Mouse (Mus musculus): ENCODE data around the gene Stpg1. TPM values are rescaled to one million over a fixed set of nuclear protein-coding genes. Genes with fewer than 3 reads are reported as not detected.
A peak's percentile ranks its signal among the peaks of the same experiment; 100 is the strongest.

Gene Stpg1
- polyA plus RNA-seq, 1 experiment from 2014 or later = 0.47 TPM

DNA sequence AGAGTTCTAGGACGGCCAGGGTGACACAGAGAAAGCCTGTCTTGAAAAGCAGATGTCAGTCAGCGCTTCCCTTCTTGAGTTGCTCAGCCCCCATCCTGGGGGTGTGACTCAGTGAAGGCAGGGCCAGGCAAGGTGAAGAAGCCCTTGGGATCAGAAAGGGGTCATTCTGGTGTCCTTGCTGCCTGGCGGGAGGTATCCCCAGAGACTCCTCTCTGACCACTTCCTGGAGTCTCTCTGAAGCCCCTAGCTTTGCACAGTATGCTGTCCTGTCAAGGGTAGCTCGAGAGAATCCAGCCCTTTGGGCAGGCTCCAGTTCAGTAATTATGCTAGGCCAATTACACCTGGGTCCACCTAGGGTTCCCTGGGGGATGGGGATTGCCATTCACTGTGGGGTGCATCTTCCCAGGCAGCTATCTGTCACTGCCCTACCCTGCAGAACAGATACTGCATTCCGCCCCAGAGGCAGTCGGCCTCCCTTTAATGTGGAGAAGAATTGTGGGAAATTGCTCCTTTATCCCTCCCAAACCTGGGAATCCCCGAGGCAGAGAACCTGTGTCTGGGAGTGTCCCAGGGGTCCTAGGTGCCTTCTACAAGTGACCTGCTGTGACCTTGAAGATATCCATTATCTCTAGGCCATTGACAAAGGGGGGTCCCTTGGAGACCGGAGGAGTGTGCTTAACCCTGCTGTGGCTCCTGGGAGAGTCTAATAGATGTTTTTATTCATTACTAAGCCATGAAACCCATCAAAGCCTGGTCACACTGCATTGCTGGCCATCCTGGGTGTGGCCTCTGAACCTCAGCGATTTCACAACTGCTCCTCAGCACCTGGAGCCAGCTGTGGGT, 37.4 kb downstream of the Stpg1 start:
- Histone ChIP-seq H3K27me3 (replicated peaks) (peaks cover 3% of the 10 kb centered on the region; the same call in 1 of the 2 replicates), H3K36me3 (no peaks in the 10 kb centered on the region), H3K4me1 (replicated peaks) (peaks cover 9% of the 10 kb centered on the region; the same call in 1 of the 2 replicates), H3K27ac (ENCODE audit: poor library complexity, severe bottlenecking) (no peak overlapping the region), H3K4me3 (no peak overlapping the region), H3K9ac (no peak overlapping the region), H3K4me2 (no peak overlapping the region), H3K9me3 (replicated peaks) (peaks cover 8% of the 10 kb centered on the region)
- no peak for ATAC-seq (ENCODE audit: insufficient number of reproducible peaks, low FRiP score)
- 45% methylated on average over 9 of the region's 9 CpGs for WGBS

DNA sequence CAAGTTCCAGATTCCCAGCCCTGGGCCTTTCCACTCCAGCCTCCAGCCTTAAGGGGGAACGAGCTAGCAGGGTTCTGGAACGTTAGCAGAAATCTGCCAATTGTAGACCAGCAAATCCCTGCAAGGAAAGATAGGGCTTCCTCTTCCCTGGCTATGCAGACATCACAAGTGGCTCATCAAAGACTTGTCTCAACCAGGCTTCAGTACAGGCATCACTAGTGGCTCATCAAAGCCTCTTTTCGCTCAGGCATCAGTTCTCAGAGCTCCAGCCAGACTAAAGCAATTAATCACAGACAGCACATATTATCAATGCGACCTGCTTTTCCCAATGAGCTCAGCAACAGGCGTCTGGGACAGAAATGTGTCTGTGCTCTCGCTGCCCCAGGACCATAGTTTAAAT, 38.4 kb downstream of the Stpg1 start:
- H3K4me1 ChIP-seq (replicated peaks) = peaks cover 13% of the 10 kb centered on the region; the same call in 1 of the 2 replicates
- no peaks in the 10 kb centered on the region for H3K36me3 ChIP-seq
- ATAC-seq (ENCODE audit: insufficient number of reproducible peaks, low FRiP score) = no peak
- H3K27ac ChIP-seq (ENCODE audit: poor library complexity, severe bottlenecking) = no peak overlapping the region
- no peak overlapping the region for H3K4me2 ChIP-seq
- H3K9ac ChIP-seq = no peak overlapping the region
- peaks cover 8% of the 10 kb centered on the region for H3K9me3 ChIP-seq (replicated peaks)
- 57% methylated on average over 6 of the region's 6 CpGs for WGBS
- no peak overlapping the region for H3K4me3 ChIP-seq
- no peaks in the 10 kb centered on the region; the same call in 1 of the 2 replicates for H3K27me3 ChIP-seq (replicated peaks)

DNA sequence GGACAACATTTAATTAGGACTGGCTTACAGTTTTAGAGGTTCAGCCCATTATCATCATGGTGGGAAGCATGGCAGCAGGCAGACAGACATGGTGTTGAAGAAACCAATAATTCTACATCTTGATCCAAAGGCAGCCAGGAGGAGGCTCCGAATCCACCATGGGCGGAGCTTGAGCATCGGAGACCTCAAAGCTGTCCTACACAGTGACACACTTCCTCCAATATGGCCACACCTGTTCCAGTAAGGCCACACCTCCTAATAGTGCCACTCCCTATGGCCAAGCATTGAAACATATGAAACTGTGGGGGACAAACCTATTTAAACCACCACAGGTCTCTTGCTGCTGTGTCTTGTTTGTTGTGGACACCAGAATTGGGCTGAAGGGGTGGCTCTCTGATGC, 40.4 kb downstream of the Stpg1 start:
- Histone ChIP-seq H3K27ac (ENCODE audit: poor library complexity, severe bottlenecking) (no peak overlapping the region), H3K27me3 (replicated peaks) (no peaks in the 10 kb centered on the region; the same call in 1 of the 2 replicates), H3K36me3 (no peaks in the 10 kb centered on the region), H3K9me3 (replicated peaks) (peaks cover 8% of the 10 kb centered on the region), H3K9ac (no peak overlapping the region), H3K4me3 (no peak overlapping the region), H3K4me1 (replicated peaks) (peaks cover 13% of the 10 kb centered on the region; the same call in 1 of the 2 replicates), H3K4me2 (no peak overlapping the region)
- no peak for ATAC-seq (ENCODE audit: insufficient number of reproducible peaks, low FRiP score)
- 96% methylated on average over 3 of the region's 3 CpGs for WGBS

DNA sequence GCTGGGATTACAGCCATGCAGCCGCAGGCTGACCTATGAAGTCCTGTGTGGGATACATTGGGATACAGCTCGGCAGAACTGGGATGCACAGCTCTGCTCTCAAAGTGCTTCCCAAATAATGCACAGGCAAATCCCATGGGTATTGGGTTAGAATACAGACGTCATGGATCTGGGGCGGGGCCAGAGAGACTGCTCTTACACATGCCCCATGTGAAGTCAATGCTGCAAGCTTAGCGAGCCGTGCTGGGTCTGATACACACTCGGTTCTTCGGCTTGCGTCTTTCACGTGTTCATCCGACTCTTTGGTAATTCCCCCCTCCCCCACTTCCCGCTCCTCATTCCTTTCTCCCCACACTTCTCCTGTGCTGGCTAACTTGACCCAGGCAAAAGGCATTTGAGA, 44.5 kb downstream of the Stpg1 start:
- Histone ChIP-seq H3K4me2 (no peak overlapping the region), H3K9ac (no peak overlapping the region), H3K4me3 (no peak overlapping the region), H3K9me3 (replicated peaks) (no peaks in the 10 kb centered on the region), H3K4me1 (replicated peaks) (peaks cover 17% of the 10 kb centered on the region), H3K27ac (ENCODE audit: poor library complexity, severe bottlenecking) (no peak overlapping the region), H3K27me3 (replicated peaks) (no peaks in the 10 kb centered on the region), H3K36me3 (no peaks in the 10 kb centered on the region; the same call in 1 of the 2 replicates)
- no peak for ATAC-seq (ENCODE audit: insufficient number of reproducible peaks, low FRiP score)
- 72% methylated on average over 12 of the region's 12 CpGs for WGBS

DNA sequence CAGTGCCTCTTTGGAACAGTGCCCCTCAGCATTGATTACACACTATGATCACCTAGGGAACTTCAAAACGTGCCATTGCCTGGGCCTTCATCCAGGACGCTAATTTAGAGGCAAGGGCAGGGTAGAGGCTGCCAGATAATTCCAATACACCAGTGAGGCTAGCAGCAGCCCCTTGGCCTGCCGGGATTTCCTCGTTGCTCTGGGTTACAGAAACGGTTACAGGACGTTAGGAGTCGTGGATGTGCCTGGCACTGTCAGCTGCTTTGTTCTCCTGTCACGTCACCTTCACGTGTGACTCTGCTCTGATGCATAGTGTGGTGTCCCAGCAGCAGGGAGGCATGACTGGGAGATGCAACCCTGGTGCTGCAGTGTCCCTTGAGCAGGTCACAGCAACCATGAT, 45.5 kb downstream of the Stpg1 start:
- Histone ChIP-seq H3K27me3 (replicated peaks) (no peaks in the 10 kb centered on the region), H3K27ac (ENCODE audit: poor library complexity, severe bottlenecking) (no peak overlapping the region), H3K9me3 (replicated peaks) (no peaks in the 10 kb centered on the region), H3K4me2 (no peak overlapping the region), H3K36me3 (no peaks in the 10 kb centered on the region; the same call in 1 of the 2 replicates), H3K9ac (no peak overlapping the region), H3K4me1 (replicated peaks) (peaks cover 27% of the 10 kb centered on the region), H3K4me3 (no peak overlapping the region)
- 69% methylated on average over 9 of the region's 9 CpGs for WGBS
- ATAC-seq (ENCODE audit: insufficient number of reproducible peaks, low FRiP score) = no peak

DNA sequence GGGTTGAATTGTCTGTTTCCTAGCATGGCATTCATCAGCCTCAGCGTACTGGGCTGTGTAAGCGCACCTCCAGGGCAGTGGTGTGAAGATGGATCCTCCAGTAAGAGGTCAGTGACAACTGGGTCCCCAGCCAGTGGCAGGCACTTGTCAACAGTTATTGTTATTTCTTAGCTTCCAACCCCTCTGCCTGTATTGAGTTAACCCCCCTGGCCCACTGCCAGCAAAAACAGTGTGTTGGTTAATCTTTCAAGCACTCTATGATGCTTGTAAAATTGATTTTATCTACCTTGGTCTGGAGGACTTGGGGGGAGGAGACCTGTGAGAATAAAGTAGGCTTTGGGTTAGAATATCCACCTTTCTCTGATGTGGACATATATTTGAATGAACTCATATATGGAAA, 49.7 kb downstream of the Stpg1 start:
- no peak overlapping the region for H3K4me3 ChIP-seq
- ATAC-seq (ENCODE audit: insufficient number of reproducible peaks, low FRiP score) = no peak
- H3K4me2 ChIP-seq = peak overlapping the region; percentile 9; the same call in 1 of the 2 replicates
- no peaks in the 10 kb centered on the region for H3K27me3 ChIP-seq (replicated peaks)
- peak overlapping the region; percentile 60; the same call in 1 of the 2 replicates for H3K27ac ChIP-seq (ENCODE audit: poor library complexity, severe bottlenecking)
- H3K4me1 ChIP-seq (replicated peaks) = peaks cover 60% of the 10 kb centered on the region
- WGBS = 38% methylated on average over 2 of the region's 2 CpGs
- H3K9ac ChIP-seq = no peak overlapping the region
- no peaks in the 10 kb centered on the region for H3K9me3 ChIP-seq (replicated peaks)
- H3K36me3 ChIP-seq = no peaks in the 10 kb centered on the region; the same call in 1 of the 2 replicates

DNA sequence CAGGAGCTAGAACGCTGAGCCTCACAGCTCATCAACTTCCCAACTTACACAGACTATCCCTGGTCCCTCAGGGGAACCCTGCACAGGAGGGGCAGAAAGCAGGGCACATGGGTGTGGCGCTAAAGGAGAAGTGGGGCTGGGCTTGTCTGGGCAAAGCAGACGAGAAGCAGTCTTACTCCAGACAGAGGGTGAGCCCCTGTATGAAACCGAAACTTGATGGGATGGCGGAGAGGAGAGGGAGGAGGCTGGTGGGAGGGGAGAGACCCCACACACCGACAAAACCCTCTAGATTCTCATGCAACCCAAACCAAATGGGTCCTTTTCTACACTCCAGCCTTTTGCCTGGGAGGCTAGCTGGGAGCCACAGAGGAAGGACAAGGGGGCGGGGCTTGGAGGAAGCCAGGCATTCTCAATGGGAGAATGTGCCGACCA, 50.5 kb downstream of the Stpg1 start:
- H3K9me3 ChIP-seq (replicated peaks) = no peaks in the 10 kb centered on the region
- peak overlapping the region; percentile 59 for H3K4me2 ChIP-seq
- no peaks in the 10 kb centered on the region; the same call in 1 of the 2 replicates for H3K36me3 ChIP-seq
- ATAC-seq (ENCODE audit: insufficient number of reproducible peaks, low FRiP score) = no peak
- peak overlapping the region; percentile 57 for H3K27ac ChIP-seq (ENCODE audit: poor library complexity, severe bottlenecking)
- H3K27me3 ChIP-seq (replicated peaks) = no peaks in the 10 kb centered on the region
- peak overlapping the region; percentile 35; the same call in 1 of the 2 replicates for H3K9ac ChIP-seq
- WGBS = 10% methylated on average over 8 of the region's 8 CpGs
- peaks cover 66% of the 10 kb centered on the region for H3K4me1 ChIP-seq (replicated peaks)
- peak overlapping the region; percentile 21 for H3K4me3 ChIP-seq

DNA sequence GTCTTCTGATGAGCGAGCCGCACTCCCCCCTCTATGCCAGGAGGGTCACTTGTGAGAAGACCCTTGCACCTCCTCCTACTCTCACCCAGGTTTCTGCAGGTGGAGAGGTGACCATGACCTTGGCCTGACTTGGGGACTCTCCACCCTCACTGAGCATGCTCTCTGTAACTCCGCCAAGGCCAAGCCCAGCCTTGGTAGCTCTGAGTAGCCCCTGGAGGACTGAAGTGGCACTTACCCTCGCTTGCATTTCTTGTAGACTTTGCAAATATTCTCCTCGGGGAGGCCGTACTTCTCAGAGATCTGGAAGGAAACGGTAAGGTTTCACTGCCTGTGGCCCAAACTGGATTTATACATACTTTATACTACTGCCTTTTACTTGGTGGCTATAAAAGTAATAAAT, 51.4 kb downstream of the Stpg1 start:
- Histone ChIP-seq H3K4me1 (replicated peaks) (peaks cover 66% of the 10 kb centered on the region), H3K27ac (ENCODE audit: poor library complexity, severe bottlenecking) (no peak overlapping the region)

DNA sequence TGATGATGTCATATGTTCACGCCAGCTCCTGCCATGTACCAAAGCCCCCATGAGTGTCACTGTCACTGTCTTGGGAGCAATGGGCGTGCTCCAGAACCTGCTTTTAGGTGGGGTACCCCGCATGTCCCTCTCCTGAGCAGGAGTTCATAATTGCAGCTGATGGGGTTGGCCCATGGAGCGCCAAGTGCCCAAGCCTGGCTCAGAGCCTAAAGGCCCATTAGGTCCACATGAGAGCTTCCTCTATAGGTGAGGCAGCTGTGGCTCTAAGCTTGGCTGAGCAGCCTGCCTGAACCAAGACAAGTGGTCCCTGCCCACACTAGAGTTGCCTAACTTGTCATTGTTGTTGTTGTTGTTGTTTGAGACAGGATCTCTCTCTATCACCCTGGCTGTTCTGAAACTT, 52.2 kb downstream of the Stpg1 start:
- WGBS = 65% methylated on average over 4 of the region's 4 CpGs
- Histone ChIP-seq H3K9me3 (replicated peaks) (no peaks in the 10 kb centered on the region), H3K4me1 (replicated peaks) (peaks cover 67% of the 10 kb centered on the region), H3K4me3 (no peak overlapping the region), H3K9ac (no peak overlapping the region), H3K4me2 (no peak overlapping the region), H3K36me3 (no peaks in the 10 kb centered on the region; the same call in 1 of the 2 replicates), H3K27me3 (replicated peaks) (peaks cover 9% of the 10 kb centered on the region; the same call in 1 of the 2 replicates), H3K27ac (ENCODE audit: poor library complexity, severe bottlenecking) (no peak overlapping the region)
- ATAC-seq (ENCODE audit: insufficient number of reproducible peaks, low FRiP score) = no peak

More for the DNA sequence above, 51.4 kb downstream of the Stpg1 start:
- WGBS = 79% methylated on average over 7 of the region's 7 CpGs
- no peak for ATAC-seq (ENCODE audit: insufficient number of reproducible peaks, low FRiP score)
- no peak overlapping the region for H3K4me2 ChIP-seq
- H3K36me3 ChIP-seq = no peaks in the 10 kb centered on the region; the same call in 1 of the 2 replicates
- H3K9ac ChIP-seq = no peak overlapping the region
- H3K27me3 ChIP-seq (replicated peaks) = peaks cover 7% of the 10 kb centered on the region; the same call in 1 of the 2 replicates
- no peak overlapping the region for H3K4me3 ChIP-seq
- no peaks in the 10 kb centered on the region for H3K9me3 ChIP-seq (replicated peaks)

DNA sequence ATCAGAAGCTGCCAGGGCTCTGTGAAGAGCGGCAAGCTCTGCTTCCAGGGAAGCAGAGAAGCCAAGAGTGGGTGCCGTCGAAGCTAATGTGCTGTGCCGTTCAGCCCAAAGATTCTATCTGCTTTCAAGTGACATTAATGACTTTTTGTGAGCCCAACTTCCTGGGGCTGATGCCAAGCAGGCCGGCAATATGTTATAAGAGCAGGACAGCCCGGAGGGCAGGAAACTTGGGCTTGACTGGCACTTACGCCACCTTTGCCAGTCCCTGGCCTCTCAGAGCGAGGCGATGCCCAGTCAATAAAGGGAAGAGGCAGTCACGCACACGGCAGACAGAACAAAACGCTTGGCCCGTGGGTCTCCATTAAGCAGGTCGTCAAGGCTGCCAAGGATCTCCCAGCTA, 53.0 kb downstream of the Stpg1 start:
- Histone ChIP-seq H3K36me3 (no peaks in the 10 kb centered on the region), H3K9ac (0 out of 2 replicates have a peak overlapping the region, but pooled peaks have one; percentile 1), H3K4me2 (no peak overlapping the region), H3K4me3 (no peak overlapping the region), H3K4me1 (replicated peaks) (peaks cover 75% of the 10 kb centered on the region), H3K27me3 (replicated peaks) (peaks cover 9% of the 10 kb centered on the region; the same call in 1 of the 2 replicates), H3K9me3 (replicated peaks) (no peaks in the 10 kb centered on the region), H3K27ac (ENCODE audit: poor library complexity, severe bottlenecking) (peak overlapping the region; percentile 47)
- no peak for ATAC-seq (ENCODE audit: insufficient number of reproducible peaks, low FRiP score)
- 60% methylated on average over 14 of the region's 14 CpGs for WGBS

DNA sequence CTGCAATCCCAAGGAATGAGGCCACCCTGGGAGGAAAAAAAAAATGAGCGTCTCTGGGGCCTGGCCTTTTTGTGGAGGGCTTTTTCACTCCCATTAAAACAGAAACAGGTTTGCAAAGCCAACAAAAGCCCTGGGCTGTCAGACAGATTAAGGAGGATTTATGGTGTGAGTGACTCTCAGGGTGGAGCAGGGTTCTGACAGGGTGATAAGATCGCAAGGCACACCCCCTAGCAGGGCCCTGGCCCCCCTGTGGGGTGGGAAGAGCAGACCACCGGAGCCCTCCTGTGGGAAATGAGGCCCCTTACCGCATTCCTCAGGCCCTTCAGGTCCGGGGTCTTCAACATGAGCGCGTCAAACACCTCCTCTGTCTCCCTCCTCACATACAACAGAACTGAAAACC, 53.5 kb downstream of the Stpg1 start:
- H3K9me3 ChIP-seq (replicated peaks) = no peaks in the 10 kb centered on the region
- peaks cover 80% of the 10 kb centered on the region for H3K4me1 ChIP-seq (replicated peaks)
- H3K4me3 ChIP-seq = no peak overlapping the region
- 15% methylated on average over 7 of the region's 7 CpGs for whole genome bisulfite sequencing
- ATAC-seq (ENCODE audit: insufficient number of reproducible peaks, low FRiP score) = peak; percentile 27; the same call in 1 of the 2 replicates
- H3K4me2 ChIP-seq = no peak overlapping the region
- H3K36me3 ChIP-seq = no peaks in the 10 kb centered on the region
- no peak overlapping the region for H3K9ac ChIP-seq
- peak overlapping the region; percentile 47 for H3K27ac ChIP-seq (ENCODE audit: poor library complexity, severe bottlenecking)
- peaks cover 9% of the 10 kb centered on the region; the same call in 1 of the 2 replicates for H3K27me3 ChIP-seq (replicated peaks)

All from heart, embryonic 12.5 days (tissue).